Mouse (Mus musculus) spleen, adult 10 weeks (tissue): ENCODE results near the gene Tfcp2l1. TPM values are rescaled to one million over a fixed set of nuclear protein-coding genes. Genes with fewer than 3 reads are reported as not detected.

ENCODE experiments used
- polyA plus RNA-seq: library from polyadenylated mRNA; stranded (reverse); fragments of 350-450 nt; fragmentation: Illumina TruSeq; extraction: RNeasy Lipid Tissue Mini Kit (QIAGEN cat#74804); gene quantifications from one replicate; pipeline ENCODE4 v1.2.3, GENCODE M21; 2015; ENCODE audit warnings: low replicate concordance; ENCODE audit not compliant: insufficient read depth

Gene Tfcp2l1
- 0.11 TPM for polyA plus RNA-seq

GRCm38 (mm10) chr1:118627781-118628464, at the start of gene Tfcp2l1:
Tfcp2l1 (plus strand) TSS chr1:118627945.

Other genes with a start within 250 kb of the Tfcp2l1 start
- gene Clasp1, start 238.9 kb upstream of the Tfcp2l1 start, polyA plus RNA-seq, result 37.2 TPM